Mouse (Mus musculus) liver, embryonic 14.5 days (tissue): ENCODE measurements around the gene Cs.

Source experiments
- CTCF ChIP-seq: IDR thresholded peaks from 2 replicates; pipeline ENCODE4 v1.5.1; 2016; ENCODE audit warnings: antibody characterized with exemption, low read depth, control low read depth
- EP300 ChIP-seq: IDR thresholded peaks from 2 replicates; pipeline ENCODE4 v1.6.1; 2016; ENCODE audit warnings: antibody characterized with exemption, low read depth

- TF ChIP-seq CTCF, result peak; percentile 56
- no peak for TF ChIP-seq EP300
Measured at GRCm38 (mm10) chr10:128340257-128340656, 2.7 kb downstream of the Cs start.
